Mouse (Mus musculus) heart, postnatal 14 days (tissue): ENCODE measurements around the gene Tpi1. TPM values are rescaled to one million over a fixed set of nuclear protein-coding genes. Genes with fewer than 3 reads are reported as not detected.
"Not testable (repeated sequence)": the region's sequence is repeated elsewhere in the genome, so short reads cannot be mapped to it uniquely, and the experiment has no call there.

Experiments used
- DNase-seq, 2 experiments: peaks; one replicate each; pipeline ENCODE4 v3.0.0; 2021 to 2022
- intact Hi-C: fragments of 180-260 bp; cut with DNase I; formaldehyde crosslinking; loops from one replicate; pipeline ENCODE4 v1.15.1; 2025
- total RNA-seq, 2 experiments: library from RNA; stranded (reverse); gene quantifications; 2 replicates each; pipeline ENCODE4 v1.2.3; 2021

The Tpi1 gene
- total RNA-seq, 2 experiments from 2014 or later = 772 to 817 TPM

GRCm38 (mm10) chr6:124835531-124835930, 21.4 kb upstream of the Tpi1 start:
- DNase-seq = no peak
- intact Hi-C loops = no loop called here

- no peak for DNase-seq
- intact Hi-C loops = no loop called here
These were observed 20.5 kb upstream of the Tpi1 start for GRCm38 (mm10) chr6:124834512-124835081.

GRCm38 (mm10) chr6:124831649-124832048, 17.6 kb upstream of the Tpi1 start:
- intact Hi-C loops = no loop called here
- no peak for DNase-seq

GRCm38 (mm10) chr6:124831199-124831598, 17.1 kb upstream of the Tpi1 start:
- not testable (repeated sequence) for DNase-seq

GRCm38 (mm10) chr6:124829799-124830700, 16.0 kb upstream of the Tpi1 start:
- DNase-seq = peak; percentile 89 to 92
- intact Hi-C loops = no loop called here

More at GRCm38 (mm10) chr6:124831199-124831598, 17.1 kb upstream of the Tpi1 start:
- intact Hi-C loops = not testable (repeated sequence)

- DNase-seq = peak; percentile 96 to 97
- intact Hi-C loops = no loop called here
These were observed 15.0 kb upstream of the Tpi1 start, which contains the start of the genes Usp5 and Cdca3 for GRCm38 (mm10) chr6:124828868-124829798. Usp5 (minus strand) TSS chr6:124829484. Cdca3 (plus strand) TSS chr6:124829547.

GRCm38 (mm10) chr6:124828101-124828592, 14.1 kb upstream of the Tpi1 start:
- DNase-seq = peak; percentile 34 to 39
- intact Hi-C loops = no loop called here

- DNase-seq = no peak
- intact Hi-C loops = no loop called here
These were observed 8.0 kb upstream of the Tpi1 start for GRCm38 (mm10) chr6:124822049-124822448.

- intact Hi-C loops = no loop called here
- no peak for DNase-seq
These were observed 6.8 kb upstream of the Tpi1 start for GRCm38 (mm10) chr6:124820891-124821290.

- intact Hi-C loops = no loop called here
- DNase-seq = no peak
These were observed 3.9 kb upstream of the Tpi1 start for GRCm38 (mm10) chr6:124817971-124818370.

GRCm38 (mm10) chr6:124817563-124817962, 3.5 kb upstream of the Tpi1 start:
- no peak for DNase-seq
- intact Hi-C loops = no loop called here

- no peak for DNase-seq
- intact Hi-C loops = no loop called here
These were observed 3.0 kb upstream of the Tpi1 start for GRCm38 (mm10) chr6:124817125-124817524.

- intact Hi-C loops = no loop called here
- no peak for DNase-seq
These were observed 2.5 kb upstream of the Tpi1 start for GRCm38 (mm10) chr6:124816611-124817010.

GRCm38 (mm10) chr6:124814858-124815774, 1.0 kb upstream of the Tpi1 start:
- no peak for DNase-seq
- intact Hi-C loops = no loop called here

GRCm38 (mm10) chr6:124814448-124814847, 352 bp upstream of the Tpi1 start:
- intact Hi-C loops = no loop called here
- DNase-seq = no peak

- peak; percentile 62 to 70 for DNase-seq
- intact Hi-C loops = no loop called here
These were observed 600 bp downstream of the Tpi1 start for GRCm38 (mm10) chr6:124813496-124813895.

- DNase-seq = no peak
- intact Hi-C loops = no loop called here
These were observed 1.2 kb downstream of the Tpi1 start for GRCm38 (mm10) chr6:124812848-124813247.

- DNase-seq = no peak
- intact Hi-C loops = no loop called here
These were observed 2.2 kb downstream of the Tpi1 start for GRCm38 (mm10) chr6:124811701-124812560.

- intact Hi-C loops = no loop called here
- no peak for DNase-seq
These were observed 2.8 kb downstream of the Tpi1 start for GRCm38 (mm10) chr6:124811403-124811665.
